ENCODE assay signal across 21 mouse cellular contexts in genomic region chr7:70850726-70851125, GRCm38 (mm10).
A peak's percentile ranks its signal among the peaks of the same experiment; 100 is the strongest.
DNase-seq lines count a peak whose midpoint lies in the region; ATAC-seq lines count a peak whose summit lies in the region.
"Had no signal": no experiment of that assay in that cellular context is flagged by ENCODE, and none has a peak within 500 bp of the region (broad histone marks: within the 10 kb centered on the region; RNA-seq: fewer than 3 reads in every experiment).

No protein-coding gene starts in this region.

- intact Hi-C loops in heart, postnatal 36 days (cut with DNase I): no loop called here

- no peak overlapping the region for H3K9ac ChIP-seq in kidney, embryonic 15.5 days
- no peak overlapping the region for H3K9ac ChIP-seq in forebrain, embryonic 15.5 days (replicated peaks)
- H3K9ac ChIP-seq: embryonic facial prominence, embryonic 15.5 days; forebrain, embryonic 12.5 days; heart, embryonic 15.5 days; hindbrain, embryonic 15.5 days; stomach, embryonic 15.5 days had no signal

- no peak overlapping the region for H3K27ac ChIP-seq in kidney, embryonic 15.5 days
- no peak overlapping the region for H3K27ac ChIP-seq in forebrain, embryonic 15.5 days (replicated peaks)
- H3K27ac ChIP-seq: embryonic facial prominence, embryonic 15.5 days; forebrain, embryonic 12.5 days; heart, embryonic 15.5 days; hindbrain, embryonic 15.5 days; left cerebral cortex, adult 2 months; limb, embryonic 10.5 days; stomach, embryonic 15.5 days had no signal

- no peak for ATAC-seq in kidney, embryonic 15.5 days (replicated peaks; ENCODE audit: low FRiP score)
- no peak for ATAC-seq in forebrain, embryonic 15.5 days (replicated peaks)
- ATAC-seq: intestine, embryonic 16.5 days had no signal

- no peaks in the 10 kb centered on the region for H3K9me3 ChIP-seq in kidney, embryonic 15.5 days (replicated peaks)
- no peaks in the 10 kb centered on the region for H3K9me3 ChIP-seq in forebrain, embryonic 15.5 days
- H3K9me3 ChIP-seq: embryonic facial prominence, embryonic 15.5 days; forebrain, embryonic 12.5 days; heart, embryonic 15.5 days; hindbrain, embryonic 15.5 days; limb, embryonic 10.5 days; stomach, embryonic 15.5 days had no signal

- no peaks in the 10 kb centered on the region for H3K36me3 ChIP-seq in kidney, embryonic 15.5 days
- H3K36me3 ChIP-seq in forebrain, embryonic 15.5 days: no peaks in the 10 kb centered on the region
- H3K36me3 ChIP-seq: embryonic facial prominence, embryonic 15.5 days; forebrain, embryonic 12.5 days; heart, embryonic 15.5 days; hindbrain, embryonic 15.5 days; limb, embryonic 10.5 days; stomach, embryonic 15.5 days had no signal

- no peak overlapping the region for H3K4me3 ChIP-seq in kidney, embryonic 15.5 days (replicated peaks)
- no peak overlapping the region for H3K4me3 ChIP-seq in forebrain, embryonic 15.5 days
- H3K4me3 ChIP-seq: embryonic facial prominence, embryonic 15.5 days; forebrain, embryonic 12.5 days; heart, embryonic 15.5 days; hindbrain, embryonic 15.5 days; left cerebral cortex, adult 2 months; limb, embryonic 10.5 days; stomach, embryonic 15.5 days had no signal

- no peak overlapping the region for H3K4me2 ChIP-seq in kidney, embryonic 15.5 days
- H3K4me2 ChIP-seq in forebrain, embryonic 15.5 days (replicated peaks): no peak overlapping the region
- H3K4me2 ChIP-seq: embryonic facial prominence, embryonic 15.5 days; forebrain, embryonic 12.5 days; heart, embryonic 15.5 days; hindbrain, embryonic 15.5 days; liver, embryonic 11.5 days; stomach, embryonic 15.5 days had no signal

- H3K27me3 ChIP-seq in kidney, embryonic 15.5 days: no peaks in the 10 kb centered on the region
- H3K27me3 ChIP-seq in forebrain, embryonic 15.5 days: no peaks in the 10 kb centered on the region
- H3K27me3 ChIP-seq: embryonic facial prominence, embryonic 15.5 days; forebrain, embryonic 12.5 days; heart, embryonic 15.5 days; hindbrain, embryonic 15.5 days; stomach, embryonic 15.5 days had no signal

- DNase-seq in heart, adult 11 months: peak; percentile 89
- DNase-seq in heart, postnatal 36 days: no peak
- peak; percentile 70 for DNase-seq in kidney, postnatal 10 days
- peak; percentile 87 for DNase-seq in 3T3-L1 (ENCODE audit: low read depth, low spot score)
- DNase-seq in fibroblast of lung, adult 2 months (ENCODE audit: low read depth): peak; percentile 24
- DNase-seq: adrenal gland, adult 2 months; cerebellum, adult 11 months; cerebellum, postnatal 14 days; embryo, embryonic 11 days; thymus, adult 2 months had no signal

- H3K4me1 ChIP-seq in kidney, embryonic 15.5 days: peaks cover 22% of the 10 kb centered on the region
- no peaks in the 10 kb centered on the region for H3K4me1 ChIP-seq in forebrain, embryonic 15.5 days
- H3K4me1 ChIP-seq: embryonic facial prominence, embryonic 15.5 days; forebrain, embryonic 12.5 days; heart, embryonic 15.5 days; hindbrain, embryonic 15.5 days; stomach, embryonic 15.5 days had no signal

- WGBS in kidney, embryonic 15.5 days: 77% methylated on average over 2 of the region's 2 CpGs
- 84% methylated on average over 2 of the region's 2 CpGs for WGBS in forebrain, embryonic 15.5 days

Comparison
In these comparisons a context has a peak if more than half of its experiments do, and no peak if none do; other contexts are left out.
1. DNase-seq: peak in heart, adult 11 months (single experiment), kidney, postnatal 10 days (single experiment), 3T3-L1 (single experiment) and fibroblast of lung, adult 2 months (single experiment); none in heart, postnatal 36 days (0 of 2).